Mouse (Mus musculus) cerebellum, postnatal 10 days (tissue): ENCODE data around the gene Abcf1.

Experiments used
- DNase-seq, 2 experiments: peaks; one replicate each; pipeline ENCODE4 v3.0.0; 2021; ENCODE audit warnings: mixed read lengths in 2 of 2

Gene Abcf1

DNA sequence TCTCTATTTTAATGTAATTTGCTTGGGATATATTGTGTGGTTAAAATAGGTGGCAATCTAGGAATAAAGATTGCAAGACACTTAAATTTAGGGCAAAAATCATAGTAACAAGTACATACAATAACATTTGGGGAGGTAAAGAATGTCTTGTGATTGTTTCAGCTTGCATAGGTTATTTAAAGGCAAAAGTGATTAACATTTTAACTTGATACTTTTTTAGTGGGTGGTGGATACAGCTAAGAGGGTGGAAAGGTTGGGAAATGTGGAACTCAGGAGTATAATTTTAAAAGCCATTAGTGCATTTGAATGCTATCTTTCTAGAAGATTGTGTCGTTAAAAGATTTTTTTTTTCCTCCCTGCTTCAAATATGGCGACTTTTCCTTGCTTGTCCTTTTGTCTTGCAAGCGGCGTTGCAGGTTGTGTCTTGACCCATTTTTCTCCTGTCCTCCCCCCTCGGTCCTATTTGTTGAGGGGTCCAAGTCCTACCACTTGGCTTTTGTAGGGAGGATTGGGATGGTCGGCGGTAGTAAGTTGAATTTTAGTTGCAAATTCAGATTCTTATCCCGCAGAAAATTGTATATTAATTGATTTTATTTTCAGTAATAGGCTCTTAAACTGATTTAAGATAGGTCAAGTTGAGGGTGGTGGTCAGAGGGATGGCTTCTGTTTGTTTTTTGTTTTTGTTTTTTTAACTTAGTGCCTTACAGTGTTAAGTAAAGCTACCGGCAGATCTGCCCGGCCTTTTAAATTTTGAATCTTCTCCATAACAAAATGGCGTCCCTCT lies 51.1 kb downstream of the Abcf1 start:
- peak; percentile 72 to 82 for DNase-seq

DNA sequence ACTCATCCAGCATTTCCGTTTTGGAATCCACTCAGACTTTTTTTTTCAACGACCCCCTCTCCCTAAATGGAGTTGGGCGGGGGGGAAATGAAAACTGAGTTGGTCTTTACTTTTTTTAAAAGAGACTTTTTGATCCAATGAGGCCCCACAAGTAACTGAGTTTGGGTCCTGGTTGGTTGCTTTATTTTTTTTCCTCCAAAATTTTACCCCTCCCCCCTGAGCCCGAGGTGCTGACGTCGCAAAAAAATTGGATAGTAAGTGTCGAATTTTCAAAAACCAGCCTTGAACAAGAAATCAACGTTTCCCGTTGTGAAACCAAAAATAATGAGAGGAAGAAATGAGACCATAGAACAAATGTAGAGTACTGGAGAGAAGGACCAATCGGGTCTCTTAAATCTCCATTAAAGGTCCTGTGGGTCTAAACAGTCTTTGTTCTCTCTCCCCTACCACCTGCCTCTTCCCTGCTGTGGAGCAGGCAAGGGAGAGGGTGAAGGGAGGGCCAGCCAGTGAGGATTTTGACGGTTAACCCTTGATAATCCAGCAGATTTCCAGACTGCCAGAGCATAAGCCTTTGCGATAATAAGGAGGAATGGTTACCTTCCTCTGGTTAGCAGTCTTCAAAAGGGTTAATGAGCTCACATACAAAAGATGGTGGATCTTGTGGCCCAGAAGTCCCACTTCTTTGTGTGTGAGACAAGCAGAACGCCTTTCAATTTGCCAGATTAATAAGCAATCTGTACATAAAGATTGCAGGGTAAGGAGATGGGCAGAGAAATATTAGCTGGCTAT lies 51.9 kb downstream of the Abcf1 start:
- DNase-seq, result peak; percentile 87 to 88

GRCm38 (mm10) chr17:35917143-35917462 lies 52.5 kb downstream of the Abcf1 start:
- DNase-seq, result peak; percentile 62 to 71

DNA sequence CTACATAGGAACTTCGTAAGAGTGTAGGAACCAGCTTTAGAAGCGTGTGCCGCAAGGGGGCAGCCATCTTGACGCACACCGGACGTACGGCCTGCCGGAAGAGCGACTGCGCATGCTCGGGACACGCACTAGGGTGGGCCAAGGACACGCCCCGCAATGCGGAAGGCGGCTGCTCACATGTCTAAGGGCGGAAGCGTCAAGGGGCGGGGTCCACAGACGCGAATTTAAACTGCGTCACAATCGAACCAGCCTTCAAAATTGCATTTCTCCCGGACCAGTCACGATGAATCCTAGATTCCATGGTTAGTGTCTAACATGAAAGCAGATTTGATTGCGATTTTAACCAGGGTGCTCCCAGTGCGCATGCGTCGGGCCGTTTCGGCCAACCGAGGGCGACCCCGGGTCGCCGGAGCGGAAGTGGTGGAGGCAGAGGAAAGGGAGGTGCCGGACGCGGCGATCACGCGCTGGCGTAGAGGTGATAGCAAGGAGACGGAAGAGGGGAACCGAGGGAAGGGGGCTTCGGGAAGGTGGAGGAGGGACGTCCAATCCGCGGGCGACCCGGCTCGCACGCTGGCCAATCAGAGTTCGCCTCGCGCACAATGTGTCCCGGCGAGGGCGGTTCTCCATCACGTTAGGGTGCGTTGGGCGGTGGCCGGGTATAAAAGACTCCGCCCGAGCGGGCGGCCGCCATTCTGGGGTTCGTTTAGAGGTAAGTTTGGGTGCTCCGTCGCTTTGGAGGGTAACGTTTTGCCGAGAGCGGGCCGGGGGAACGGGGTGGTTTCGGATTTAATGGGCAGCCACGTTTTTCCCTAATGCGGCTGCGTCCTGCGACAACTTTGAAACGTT lies 53.0 kb downstream of the Abcf1 start, which contains the start of the genes Mrps18b and Ppp1r10:
Mrps18b (minus strand) TSS at position 93 of the 846 bp plus-strand sequence.
Ppp1r10 (plus strand) TSS at position 138 of the 846 bp plus-strand sequence.
- DNase-seq, result peak; percentile 99

DNA sequence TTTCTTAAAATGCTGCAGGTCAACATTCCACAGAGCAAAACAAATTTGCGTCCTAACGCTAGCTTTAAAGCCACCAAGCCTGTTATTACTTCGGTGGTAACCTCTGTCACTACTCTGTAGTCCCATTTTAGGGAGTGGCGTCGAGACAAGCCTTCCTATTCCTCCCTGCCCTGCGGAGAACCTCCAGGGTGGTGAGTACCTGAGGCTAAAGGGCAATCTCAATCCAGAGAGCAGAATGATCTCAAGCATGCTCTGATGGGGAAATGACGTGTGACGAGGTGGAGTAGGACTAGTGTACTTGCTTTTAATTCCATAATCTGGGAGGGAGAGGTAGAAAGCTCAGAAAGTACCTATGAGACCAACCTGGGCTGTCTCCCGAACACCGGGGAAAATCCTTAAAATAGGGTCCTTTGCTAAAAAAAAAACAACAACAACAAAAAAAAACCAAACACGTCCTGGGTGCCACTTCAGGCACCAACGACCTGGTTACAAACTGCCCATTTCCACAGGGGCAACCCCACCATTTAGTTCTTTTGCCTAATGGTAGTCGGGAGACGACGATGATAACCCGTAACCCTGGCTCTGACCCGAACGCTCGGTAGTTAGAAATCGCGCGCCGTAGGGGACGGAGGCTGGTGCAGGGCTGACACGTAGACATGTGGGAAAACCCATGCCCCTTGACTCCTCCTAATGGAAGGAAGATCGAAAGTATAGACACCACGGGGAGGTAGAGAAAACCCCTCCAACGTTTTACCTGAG lies 53.8 kb downstream of the Abcf1 start:
- peak in 1 of 2 experiments; percentile 40 for DNase-seq

DNA sequence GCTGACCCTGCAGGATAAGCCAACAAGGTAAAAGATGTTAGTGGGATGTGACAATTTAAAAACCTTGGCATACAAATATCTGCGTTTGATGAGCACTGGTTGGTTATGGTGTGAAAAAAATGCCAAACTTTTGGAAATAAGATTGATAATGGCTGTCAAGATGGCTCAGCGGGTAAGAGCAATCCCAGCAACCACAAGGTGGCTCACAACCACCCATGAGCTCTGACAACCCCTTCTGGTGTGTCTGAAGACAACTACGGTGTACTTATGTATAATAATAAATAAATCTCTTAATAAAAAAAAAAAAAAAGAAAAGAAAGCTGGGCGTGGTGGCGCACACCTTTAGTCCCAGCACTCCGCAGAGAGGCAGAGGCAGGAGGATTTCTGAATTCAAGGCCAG lies 54.6 kb downstream of the Abcf1 start:
- no peak for DNase-seq

DNA sequence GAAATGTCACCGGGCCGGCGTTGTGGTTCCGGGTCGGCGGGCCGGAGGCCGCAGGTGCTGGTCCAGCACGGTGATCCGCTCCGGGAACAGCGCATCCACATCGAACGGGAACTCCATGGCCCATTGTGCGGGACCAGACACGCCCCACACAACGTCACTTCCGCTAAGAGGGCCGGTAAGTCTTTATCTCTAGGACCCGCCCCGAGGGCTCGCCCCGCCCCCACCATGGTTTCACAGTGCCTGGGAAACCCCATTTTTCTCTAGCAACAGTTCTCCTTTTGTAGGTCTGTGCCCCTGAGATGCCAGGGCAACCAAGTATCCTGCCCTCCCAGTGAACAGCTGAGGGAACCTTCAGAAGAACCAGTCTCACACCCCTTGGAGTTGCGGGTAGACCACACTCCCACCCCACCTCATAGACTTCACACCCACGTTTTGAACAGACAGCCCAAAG lies 59.6 kb downstream of the Abcf1 start, which contains the start of gene Atat1:
Atat1 (minus strand) TSS at position 157 of the 451 bp plus-strand sequence.
- peak; percentile 98 for DNase-seq

DNA sequence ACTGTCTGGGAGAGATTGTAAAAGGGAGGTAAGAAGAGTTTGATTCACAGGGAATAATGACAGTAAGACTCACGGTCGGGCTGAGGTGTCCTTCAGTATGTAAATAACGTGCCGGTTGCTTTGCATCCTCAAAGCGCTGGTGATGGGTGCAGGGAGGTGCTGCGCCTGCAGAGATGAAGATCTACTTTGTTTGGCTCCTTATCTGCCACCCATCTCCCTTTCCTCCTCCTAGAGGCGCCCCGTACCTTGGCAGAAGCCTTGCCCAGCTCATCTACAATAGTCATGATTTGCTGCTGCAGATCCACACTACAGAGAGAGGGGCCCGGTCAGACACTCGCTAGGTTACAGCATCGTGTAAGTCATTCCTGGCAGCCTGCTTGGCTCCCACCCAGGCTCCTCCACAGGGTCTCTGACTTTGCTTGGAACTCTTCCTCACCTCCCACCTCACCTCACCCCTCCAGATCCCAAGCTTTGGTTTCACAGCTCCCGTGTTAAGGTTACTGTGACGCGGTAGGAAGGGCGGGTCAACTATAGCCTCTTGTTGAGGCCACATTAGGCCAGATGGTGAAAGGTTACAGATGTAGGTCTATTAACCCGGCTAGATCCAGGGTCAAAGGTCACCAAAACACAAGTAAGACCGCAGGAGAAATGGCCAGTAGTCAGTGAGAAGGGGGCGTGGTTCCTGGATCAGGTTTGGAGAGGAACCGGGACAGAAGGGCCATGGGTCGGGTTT lies 60.2 kb downstream of the Abcf1 start:
- peak; percentile 59 to 64 for DNase-seq

- DNase-seq, result no peak
These were observed 62.0 kb downstream of the Abcf1 start for GRCm38 (mm10) chr17:35907609-35908008.
